Mouse (Mus musculus): ENCODE measurements around the gene Olfr704. TPM values are rescaled to one million over a fixed set of nuclear protein-coding genes. Genes with fewer than 3 reads are reported as not detected.
"Not testable (repeated sequence)": the region's sequence is repeated elsewhere in the genome, so short reads cannot be mapped to it uniquely, and the experiment has no call there.

Gene Olfr704
- not detected for total RNA-seq (2021)
- long read RNA-seq, experiment 1 = 0 reads
- long read RNA-seq, experiment 2 = 0 reads

DNA sequence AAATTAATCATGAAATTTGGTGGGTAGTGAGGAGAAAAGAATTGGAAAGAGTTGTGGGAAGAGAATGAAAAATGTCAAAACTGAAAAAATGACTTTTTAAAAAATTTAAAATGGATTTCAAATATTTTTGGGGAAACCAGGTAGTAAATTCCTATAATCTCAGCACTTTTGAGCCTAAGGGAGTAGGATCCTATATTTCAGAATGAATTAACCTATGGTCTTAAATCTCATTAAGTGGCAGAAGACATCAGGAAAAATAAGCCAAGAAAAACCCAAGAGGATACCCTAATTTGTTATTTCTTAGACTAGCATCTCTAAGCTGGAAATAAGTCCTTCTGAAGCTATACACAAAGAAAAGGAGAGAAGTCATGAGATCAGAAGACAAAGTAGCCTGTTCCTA lies at the start of gene Olfr704:
TSS of gene Olfr704 (plus strand) at position 301 of the 400 bp plus-strand sequence.
- DNase-seq (ENCODE audit: low spot score in 2 of 2) = no peak

DNA sequence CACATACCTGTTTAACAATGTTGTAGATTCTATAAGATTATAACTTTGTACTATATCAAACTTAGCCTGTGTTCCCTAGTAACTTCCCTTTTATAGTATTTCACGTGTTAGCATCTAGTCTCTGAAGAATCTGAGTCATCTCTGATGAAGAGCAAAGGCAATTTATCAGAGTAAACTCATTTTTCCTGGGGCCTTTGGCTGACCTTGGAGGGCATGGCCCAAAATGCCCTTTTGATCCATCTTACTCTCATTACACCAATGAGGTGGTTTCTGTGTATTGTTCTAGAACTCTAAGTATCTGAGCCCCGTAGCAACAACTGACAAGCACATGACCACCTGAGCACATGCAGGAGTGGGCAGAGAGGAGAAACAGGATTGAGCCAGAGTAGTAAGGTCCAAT lies 49.2 kb upstream of the Olfr704 start, which contains the start of gene Olfr701:
TSS of gene Olfr701 (plus strand) at position 301 of the 400 bp plus-strand sequence.
- DNase-seq (ENCODE audit: low spot score in 2 of 2) = no peak

DNA sequence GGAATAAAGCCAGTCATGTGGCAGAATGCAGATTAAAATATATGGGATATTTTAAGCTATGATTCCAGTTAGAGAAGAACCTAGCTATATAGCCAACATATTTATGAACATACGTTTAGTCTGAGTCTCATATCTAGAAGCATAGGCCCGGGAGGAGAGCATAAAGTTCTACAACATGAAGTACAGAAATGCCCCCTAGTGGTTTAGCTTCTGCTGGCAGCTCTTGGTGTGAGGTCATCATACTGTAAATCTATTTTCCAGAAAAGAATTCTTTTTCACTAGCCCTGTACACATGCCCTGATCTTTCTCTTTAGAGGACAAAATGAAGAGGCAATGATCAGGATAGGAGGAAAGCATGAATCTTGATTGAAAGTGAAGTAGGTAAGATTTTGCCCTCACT lies 47.2 kb upstream of the Olfr704 start:
- DNase-seq (ENCODE audit: low spot score in 2 of 2) = no peak

DNA sequence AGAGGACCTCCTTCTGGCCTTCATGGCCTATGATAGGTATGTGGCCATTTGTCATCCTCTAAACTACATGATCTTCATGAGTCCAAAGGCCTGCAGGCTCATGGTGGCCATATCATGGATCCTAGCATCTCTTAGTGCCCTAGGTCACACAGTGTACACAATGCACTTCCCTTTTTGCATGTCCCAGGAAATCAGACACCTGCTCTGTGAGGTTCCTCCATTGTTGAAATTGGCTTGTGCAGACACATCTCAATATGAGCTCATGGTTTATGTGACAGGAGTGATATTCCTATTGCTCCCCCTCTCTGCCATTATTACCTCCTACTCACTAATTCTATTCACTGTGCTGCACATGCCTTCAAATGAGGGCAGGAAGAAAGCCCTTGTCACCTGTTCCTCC lies 44.6 kb upstream of the Olfr704 start:
- no peak for DNase-seq (ENCODE audit: low spot score in 2 of 2)

DNA sequence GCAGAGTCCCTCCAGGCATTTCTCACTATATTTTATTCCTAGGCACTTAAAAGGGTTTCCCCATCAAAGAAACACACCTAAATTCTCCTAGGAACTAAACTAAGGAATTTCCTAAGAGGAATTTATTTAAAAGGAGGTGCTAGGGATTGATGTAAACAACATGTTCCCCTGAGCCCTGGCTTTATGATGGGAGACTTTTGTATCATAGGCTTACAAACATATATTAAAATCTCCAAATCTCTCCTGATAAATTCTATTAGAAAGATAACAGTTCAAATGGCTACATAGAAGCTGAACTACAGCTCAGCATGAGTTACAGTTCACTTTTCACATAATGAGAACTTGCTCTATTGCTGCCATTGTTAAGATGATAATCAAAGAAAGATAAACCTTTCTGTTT lies 29.2 kb upstream of the Olfr704 start, which contains the start of gene Olfr702:
TSS of gene Olfr702 (minus strand) at position 101 of the 400 bp plus-strand sequence.
- DNase-seq (ENCODE audit: low spot score in 2 of 2) = no peak

DNA sequence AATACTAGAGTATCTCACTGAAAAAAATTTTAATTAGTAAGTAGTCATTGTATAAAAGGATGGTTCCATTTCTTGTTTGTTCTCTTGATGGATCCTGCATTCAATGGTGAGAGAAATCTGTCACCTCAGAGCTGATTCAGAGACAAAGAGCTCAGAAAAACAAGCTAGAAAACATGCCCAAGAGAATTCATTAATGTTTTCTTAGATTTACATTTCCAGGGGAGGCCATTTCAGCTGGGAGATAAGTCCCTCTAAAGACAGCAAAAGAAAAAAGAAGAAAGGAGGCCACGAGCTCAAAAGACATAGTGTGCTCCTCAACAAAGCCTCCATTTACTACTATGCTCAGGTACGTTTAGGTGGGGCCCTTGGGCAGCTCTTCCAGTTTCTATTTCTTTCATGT lies 19.9 kb upstream of the Olfr704 start, which contains the start of gene Olfr703:
TSS of gene Olfr703 (plus strand) at position 301 of the 400 bp plus-strand sequence.
- DNase-seq (ENCODE audit: low spot score in 2 of 2) = no peak

DNA sequence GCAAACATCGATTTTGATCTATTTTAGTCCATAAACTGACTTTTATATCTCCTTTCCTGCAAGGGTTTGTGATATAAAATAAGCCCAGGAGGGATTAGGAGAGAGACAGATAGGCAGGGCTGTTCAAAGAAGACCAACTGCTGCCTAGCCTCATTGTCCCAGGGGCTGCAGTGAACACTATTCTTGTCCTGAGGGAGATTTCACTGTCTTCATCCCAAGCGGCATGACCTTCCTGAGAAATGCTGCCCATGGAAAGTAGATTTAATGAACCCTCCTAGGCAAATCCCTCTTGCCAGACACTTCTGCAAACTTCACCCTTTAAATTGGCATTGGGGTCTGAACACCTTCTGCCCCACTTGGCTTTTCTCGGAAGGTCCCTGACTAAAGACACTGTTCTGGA lies 13.8 kb downstream of the Olfr704 start, which contains the start of gene Olfr705:
TSS of gene Olfr705 (minus strand) at position 101 of the 400 bp plus-strand sequence.
- DNase-seq (ENCODE audit: low spot score in 2 of 2) = no peak

DNA sequence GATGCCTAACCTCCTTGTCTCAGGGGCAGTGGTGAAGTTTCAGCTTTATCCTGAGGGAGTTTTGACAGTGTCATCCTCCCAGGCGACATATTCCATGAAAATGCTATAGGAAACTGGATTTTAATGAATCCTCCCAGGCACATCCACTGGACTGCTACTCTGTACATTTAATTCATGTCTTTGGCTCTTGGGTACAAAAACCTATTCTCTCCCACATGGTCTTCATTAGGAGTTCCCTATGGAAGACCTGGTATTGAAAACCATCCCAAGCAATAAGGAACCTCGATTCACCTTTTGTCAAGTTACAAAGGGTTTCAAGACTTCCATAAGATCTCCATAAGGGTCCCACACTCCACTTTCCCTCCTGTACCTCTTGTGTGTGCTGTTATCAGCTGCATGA lies 25.1 kb downstream of the Olfr704 start, which contains the start of gene Olfr706:
TSS of gene Olfr706 (minus strand) at position 101 of the 400 bp plus-strand sequence.
- DNase-seq (ENCODE audit: low spot score in 2 of 2) = no peak

DNA sequence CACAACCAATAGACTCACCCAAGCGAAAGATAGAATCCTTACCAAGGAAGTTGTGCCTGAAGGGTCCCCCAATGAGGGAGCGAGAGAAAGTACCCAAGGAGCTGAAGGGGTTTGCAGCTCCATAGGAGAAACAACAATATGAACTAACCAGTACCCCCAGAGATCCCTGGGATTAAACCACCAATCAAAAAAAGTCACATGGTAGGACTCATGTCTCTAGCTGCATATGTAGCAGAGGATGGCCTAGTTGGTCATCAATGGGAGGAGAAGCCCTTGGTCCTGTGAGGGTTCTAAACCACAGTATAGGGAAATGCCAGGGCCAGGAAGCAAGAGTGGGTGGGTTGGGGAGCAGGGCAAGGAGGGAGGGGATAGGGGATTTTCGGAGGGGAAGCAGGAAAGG lies 38.2 kb downstream of the Olfr704 start, which contains the start of gene Olfr707:
TSS of gene Olfr707 (minus strand) at position 101 of the 400 bp plus-strand sequence.
- not testable (repeated sequence) for DNase-seq (ENCODE audit: low spot score in 2 of 2)

DNA sequence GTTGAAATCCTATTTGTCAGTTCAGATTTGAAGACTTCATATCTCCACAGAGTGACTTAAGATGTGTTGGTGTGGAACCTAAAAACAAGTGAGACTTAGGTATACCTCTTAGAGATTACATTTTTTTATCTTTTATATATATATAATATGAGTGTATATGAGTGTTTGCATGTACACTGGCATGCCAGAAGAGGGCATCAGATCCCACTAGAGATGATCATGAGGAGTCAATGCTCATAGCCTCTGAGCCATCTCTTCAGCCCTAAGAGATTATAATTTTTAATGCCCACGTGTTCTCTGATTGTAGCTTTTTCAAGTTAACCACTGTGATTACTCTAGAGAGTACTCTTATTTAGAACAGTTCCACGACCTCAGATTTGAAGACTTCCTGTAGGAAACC lies 44.7 kb downstream of the Olfr704 start, which contains the start of gene Olfr1532-ps1:
TSS of gene Olfr1532-ps1 (plus strand) at position 326 of the 400 bp plus-strand sequence.
- DNase-seq (ENCODE audit: low spot score in 2 of 2) = no peak

Other genes with a start within 250 kb of the Olfr704 start
- gene Olfr693, start 182.6 kb upstream of the Olfr704 start, total RNA-seq (2021) = not detected
- gene Olfr694, start 171.4 kb upstream of the Olfr704 start, total RNA-seq (2021) = not detected
- not detected for gene Olfr695, start 146.8 kb upstream of the Olfr704 start, total RNA-seq (2021)
- gene Olfr697, start 120.7 kb upstream of the Olfr704 start, total RNA-seq (2021) = not detected
- gene Olfr698, start 107.8 kb upstream of the Olfr704 start, total RNA-seq (2021) = not detected
- gene Olfr699, start 70.0 kb upstream of the Olfr704 start, total RNA-seq (2021) = not detected
- gene Olfr700, start 54.4 kb upstream of the Olfr704 start, total RNA-seq (2021) = not detected
- not detected for gene Olfr701, start 49.1 kb upstream of the Olfr704 start, total RNA-seq (2021)
- not detected for gene Olfr702, start 29.3 kb upstream of the Olfr704 start, total RNA-seq (2021)
- gene Olfr703, start 19.8 kb upstream of the Olfr704 start, total RNA-seq (2021) = not detected
- not detected for gene Olfr705, start 13.7 kb downstream of the Olfr704 start, total RNA-seq (2021)
- gene Olfr706, start 25.0 kb downstream of the Olfr704 start, total RNA-seq (2021) = not detected
- gene Olfr707, start 38.1 kb downstream of the Olfr704 start, total RNA-seq (2021) = not detected
- not detected for gene Olfr1532-ps1, start 44.8 kb downstream of the Olfr704 start, total RNA-seq (2021)
- gene Olfr709-ps1, start 69.0 kb downstream of the Olfr704 start, total RNA-seq (2021) = under 1 TPM; 0.06 to 0.08 TPM
- not detected for gene Olfr710, start 85.1 kb downstream of the Olfr704 start, total RNA-seq (2021)
- not detected for gene Olfr6, start 100.8 kb downstream of the Olfr704 start, total RNA-seq (2021)
- gene Olfr711, start 112.3 kb downstream of the Olfr704 start, total RNA-seq (2021) = not detected
- gene Olfr2, start 142.9 kb downstream of the Olfr704 start, total RNA-seq (2021) = not detected
- gene Olfr713, start 168.0 kb downstream of the Olfr704 start, total RNA-seq (2021) = not detected
- not detected for gene Olfr714, start 207.8 kb downstream of the Olfr704 start, total RNA-seq (2021)
- gene Olfr17, start 230.0 kb downstream of the Olfr704 start, total RNA-seq (2021) = not detected
- not detected for gene Olfr715b, start 247.2 kb downstream of the Olfr704 start, total RNA-seq (2021)